In the genomic region with DNA sequence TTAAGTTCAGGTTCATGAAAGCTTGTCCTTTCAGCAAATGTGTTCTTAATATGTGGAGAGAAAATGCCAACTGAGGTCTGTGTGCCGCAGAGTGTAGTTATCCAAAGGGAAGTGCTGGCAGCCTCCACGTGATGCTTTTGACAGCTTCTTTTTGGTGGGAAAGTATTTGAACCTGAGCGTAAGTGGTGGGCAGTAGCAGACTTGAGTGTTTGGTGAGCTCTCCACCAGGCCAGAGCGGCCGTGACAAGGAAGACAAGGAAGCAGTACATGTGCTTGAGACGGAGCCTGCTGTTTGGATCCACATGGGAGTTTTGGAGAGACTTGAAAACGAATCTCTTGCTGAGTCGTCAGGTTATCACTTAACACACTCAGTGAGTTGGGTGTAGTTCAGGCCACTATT, we compare ENCODE assay signal across 16 mouse cellular contexts.
"Had no signal": no experiment of that assay in that cellular context is flagged by ENCODE, and none has a peak within 500 bp of the region (broad histone marks: within the 10 kb centered on the region; RNA-seq: fewer than 3 reads in every experiment).

No protein-coding gene starts in this region.

- H3K36me3 ChIP-seq: kidney, embryonic 15.5 days; limb, embryonic 12.5 days; midbrain, embryonic 15.5 days; neural tube, embryonic 13.5 days had no signal

- ATAC-seq: intestine, embryonic 16.5 days; liver, postnatal 0 days; midbrain, embryonic 15.5 days had no signal

- H3K4me3 ChIP-seq: kidney, embryonic 15.5 days; limb, embryonic 12.5 days; liver, embryonic 13.5 days; midbrain, embryonic 15.5 days; neural tube, embryonic 13.5 days had no signal

- H3K27ac ChIP-seq: kidney, embryonic 15.5 days; limb, embryonic 12.5 days; liver, embryonic 13.5 days; midbrain, embryonic 15.5 days; neural tube, embryonic 13.5 days had no signal

- H3K4me2 ChIP-seq: kidney, embryonic 15.5 days; limb, embryonic 12.5 days; liver, embryonic 13.5 days; midbrain, embryonic 11.5 days; midbrain, embryonic 15.5 days; neural tube, embryonic 13.5 days had no signal

- H3K27me3 ChIP-seq: kidney, embryonic 15.5 days; limb, embryonic 12.5 days; liver, embryonic 13.5 days; midbrain, embryonic 15.5 days; neural tube, embryonic 13.5 days had no signal

- H3K9ac ChIP-seq: kidney, embryonic 15.5 days; limb, embryonic 12.5 days; liver, embryonic 13.5 days; liver, postnatal 0 days; midbrain, embryonic 15.5 days; neural tube, embryonic 13.5 days had no signal

- DNase-seq: kidney, adult 2 months; kidney, postnatal 14 days; liver; liver, embryonic 13.5 days; liver, postnatal 0 days; retina, postnatal 1 day; right cerebral cortex, postnatal 4 days; spleen, adult 18-20 months; thymus, adult 18-20 months; thymus, postnatal 14 days had no signal

- H3K9me3 ChIP-seq: kidney, embryonic 15.5 days; limb, embryonic 12.5 days; liver, embryonic 13.5 days; midbrain, embryonic 15.5 days; neural tube, embryonic 13.5 days had no signal
